Mouse (Mus musculus) heart, adult 8-10 months (tissue): ENCODE measurements around the gene Egf. TPM values are rescaled to one million over a fixed set of nuclear protein-coding genes. Genes with fewer than 3 reads are reported as not detected.
A peak's percentile ranks its signal among the peaks of the same experiment; 100 is the strongest.
"Not testable (repeated sequence)": the region's sequence is repeated elsewhere in the genome, so short reads cannot be mapped to it uniquely, and the experiment has no call there.

Experiments
- DNase-seq: peaks from one replicate; pipeline ENCODE4 v3.0.0; 2022; ENCODE audit warnings: low spot score
- total RNA-seq, 4 experiments: library from RNA; stranded (reverse); gene quantifications; 2 replicates each; pipeline ENCODE4 v1.2.4; 2022

The Egf gene
- 1 to 10 TPM; 1.9 to 5.6 (median 2.7) TPM for total RNA-seq

GRCm38 (mm10) chr3:129754650-129755604 is at the start of gene Egf:
Gene Egf (minus strand): TSS chr3:129755316.
- peak; percentile 26 for DNase-seq

GRCm38 (mm10) chr3:129803765-129804164 is 48.6 kb upstream of the Egf start, which contains the start of gene Lrit3:
Gene Lrit3 (minus strand): TSS chr3:129804030.
- no peak for DNase-seq

DNA sequence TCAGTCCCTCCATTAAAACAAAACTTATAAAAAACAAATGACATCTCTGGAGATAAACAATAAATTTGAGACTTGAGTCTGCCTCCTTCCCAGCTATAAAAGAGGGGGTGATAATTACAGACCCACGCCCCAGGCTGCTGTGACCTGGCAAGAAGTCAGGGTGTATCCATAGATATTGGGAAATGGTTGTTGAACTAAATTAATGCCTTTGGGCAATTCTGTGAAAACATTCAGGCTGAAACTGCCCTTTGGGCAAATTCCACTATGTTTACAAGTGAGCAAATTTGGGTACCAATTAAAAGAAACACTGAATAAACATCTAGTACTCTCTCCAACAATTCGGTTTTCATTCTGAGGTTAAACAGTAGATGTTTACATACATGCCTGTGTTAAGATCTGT is 43.9 kb upstream of the Egf start:
- DNase-seq: no peak

DNA sequence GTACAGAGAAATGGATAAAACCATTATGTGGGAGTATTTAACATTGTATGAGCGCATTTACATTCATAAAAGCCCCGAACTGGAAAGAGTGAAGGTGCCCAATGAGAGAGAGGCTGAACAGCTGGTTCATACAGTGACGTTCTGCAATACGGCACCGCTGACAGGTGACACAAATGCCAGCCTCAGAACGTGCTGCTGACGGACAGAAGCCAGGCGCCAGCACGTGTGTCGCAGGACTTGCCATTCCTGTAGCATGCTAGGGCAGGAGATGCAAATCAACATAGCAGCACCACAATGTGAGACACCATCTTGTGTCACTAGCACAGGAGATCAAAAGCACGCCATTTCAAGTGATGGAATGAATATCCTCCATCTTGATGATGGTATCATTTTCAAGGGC is 43.4 kb upstream of the Egf start:
- no peak for DNase-seq

DNA sequence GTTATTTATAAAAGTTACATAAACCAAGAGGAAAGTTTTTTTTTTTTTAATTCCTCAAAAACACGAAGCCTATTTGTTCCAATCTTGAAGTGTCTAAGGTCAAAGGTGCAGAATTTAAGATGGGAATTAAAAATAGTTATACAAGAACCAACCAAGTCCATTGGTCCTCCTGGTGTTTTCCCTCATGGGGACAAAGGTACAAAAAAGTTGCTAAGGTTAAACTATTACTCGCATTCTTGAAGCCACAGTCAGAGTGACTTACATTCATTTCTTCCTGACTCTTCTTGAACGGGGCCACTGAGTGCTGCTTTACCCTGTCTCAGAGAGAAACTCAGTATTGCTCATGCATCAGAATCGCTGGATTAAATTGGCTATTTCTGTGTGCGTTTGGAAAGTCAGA is 42.2 kb upstream of the Egf start:
- no peak for DNase-seq

- no peak for DNase-seq
Observed at GRCm38 (mm10) chr3:129793801-129794200, 38.7 kb upstream of the Egf start.

DNA sequence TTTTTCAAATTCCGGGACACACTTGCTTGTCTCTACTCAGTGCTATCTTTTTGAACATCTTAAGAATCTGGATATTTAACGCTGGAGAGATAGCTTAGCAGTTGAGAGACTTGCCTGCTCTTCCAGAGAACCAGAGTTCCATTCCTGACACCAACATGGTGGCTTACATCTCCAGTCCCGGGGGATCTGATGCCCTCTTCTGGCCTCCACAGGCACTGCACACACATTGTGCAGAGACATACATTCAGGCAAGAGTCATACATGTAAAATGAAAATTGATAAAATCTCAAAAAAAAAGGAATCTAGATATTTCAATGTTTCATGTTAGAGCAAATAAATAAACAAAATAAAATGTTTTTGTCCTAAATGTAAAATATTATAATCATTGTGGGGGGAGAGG is 27.6 kb upstream of the Egf start:
- no peak for DNase-seq

- DNase-seq: no peak
Observed at GRCm38 (mm10) chr3:129781435-129781834, 26.3 kb upstream of the Egf start.

DNA sequence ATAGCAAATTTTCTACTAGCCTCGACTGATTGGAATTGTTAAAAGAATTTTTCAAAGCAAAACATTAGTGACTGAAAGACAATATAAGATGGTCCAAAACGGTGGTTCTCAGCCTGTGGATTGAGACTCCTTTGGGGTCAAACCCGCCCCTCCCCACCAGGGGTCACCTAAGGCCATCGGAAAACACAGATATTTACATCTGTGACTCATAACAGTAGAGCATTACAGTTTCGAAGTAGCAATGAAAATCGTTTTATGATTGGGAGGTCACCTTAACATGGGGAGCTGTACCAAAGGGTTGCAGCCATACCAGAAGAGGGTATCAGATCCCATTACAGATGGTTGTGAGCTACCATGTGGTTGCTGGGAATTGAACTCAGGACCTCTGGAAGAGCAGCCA is 16.1 kb upstream of the Egf start:
- DNase-seq: no peak

GRCm38 (mm10) chr3:129766971-129767794 is 12.1 kb upstream of the Egf start:
- no peak for DNase-seq

- DNase-seq: peak; percentile 53
Observed at GRCm38 (mm10) chr3:129766106-129766505, 11.0 kb upstream of the Egf start.

GRCm38 (mm10) chr3:129757599-129757998 is 2.5 kb upstream of the Egf start:
- DNase-seq: not testable (repeated sequence)

DNA sequence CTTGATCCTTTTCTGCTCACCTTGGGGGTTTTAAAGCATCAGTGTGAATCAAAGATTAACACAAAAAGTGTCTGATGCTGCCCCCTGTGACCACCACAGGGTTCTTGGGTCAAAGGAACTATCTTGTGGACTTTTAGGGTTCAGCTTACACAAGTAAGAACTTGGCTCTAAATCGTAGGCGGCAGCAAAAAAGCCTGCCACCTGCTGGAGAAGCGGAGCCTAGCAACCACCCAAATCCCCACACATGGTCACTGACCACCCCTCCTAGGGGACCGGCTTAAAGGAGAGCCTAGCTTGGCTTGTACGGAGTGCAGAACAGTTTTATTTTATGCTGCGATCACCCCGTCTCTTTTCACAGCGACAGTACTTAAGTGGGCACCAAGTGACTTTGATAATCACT is 10.3 kb downstream of the Egf start:
- no peak for DNase-seq

GRCm38 (mm10) chr3:129742781-129743180 is 12.3 kb downstream of the Egf start:
- DNase-seq: no peak

- no peak for DNase-seq
Observed at GRCm38 (mm10) chr3:129738291-129739183, 16.6 kb downstream of the Egf start.

- DNase-seq: no peak
Observed at GRCm38 (mm10) chr3:129731636-129732035, 23.5 kb downstream of the Egf start.

- DNase-seq: no peak
Observed at GRCm38 (mm10) chr3:129730426-129730825, 24.7 kb downstream of the Egf start.

GRCm38 (mm10) chr3:129729916-129730315 is 25.2 kb downstream of the Egf start:
- no peak for DNase-seq

- DNase-seq: no peak
Observed at GRCm38 (mm10) chr3:129725592-129725991, 29.5 kb downstream of the Egf start.

DNA sequence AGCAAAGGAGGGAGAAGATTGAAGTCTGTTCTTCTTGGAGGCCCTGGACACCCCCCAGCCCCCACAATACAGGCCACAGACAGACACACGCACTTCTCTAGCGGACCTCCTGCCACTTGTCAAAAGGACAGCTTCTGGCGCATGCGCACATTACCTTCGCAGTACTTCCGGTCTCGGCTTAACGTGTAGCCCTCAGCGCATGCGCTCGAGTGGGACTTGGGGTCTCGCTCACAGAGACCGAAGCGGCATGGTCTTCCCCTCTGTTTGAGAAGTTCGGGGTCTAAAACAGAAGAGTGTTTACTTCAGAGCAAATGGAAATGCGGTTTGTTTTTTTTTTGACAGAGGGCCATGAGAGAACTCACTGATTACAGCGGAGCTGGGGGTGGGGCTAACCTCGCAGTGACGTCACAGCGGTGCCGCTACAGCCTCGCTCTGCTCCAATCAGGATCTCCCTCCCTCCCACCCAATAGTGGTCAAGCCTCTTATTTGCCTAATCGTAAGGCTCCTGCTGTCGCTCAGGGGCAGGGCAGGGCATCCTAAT is 30.1 kb downstream of the Egf start:
- peak; percentile 92 for DNase-seq

GRCm38 (mm10) chr3:129724505-129724904 is 30.6 kb downstream of the Egf start:
- DNase-seq: no peak
